Mouse (Mus musculus) kidney, adult 2 months (tissue): ENCODE data around the gene Arl3.

Experiments used
- CTCF ChIP-seq: fragments of 200-500 bp; conservative IDR thresholded peaks from 2 replicates; pipeline ENCODE4 v1.5.1; 2011; ENCODE audit warnings: low read depth, mild to moderate bottlenecking, control low read depth, low read length, moderate library complexity, mixed read lengths; ENCODE audit not compliant: insufficient read depth, insufficient read length
- POLR2A ChIP-seq: fragments of 200-500 bp; IDR thresholded peaks from one replicate; pipeline ENCODE4 v1.6.1; 2011; ENCODE audit warnings: low read depth, low read length, control low read depth

GRCm38 (mm10) chr19:46550385-46550784 lies 22.6 kb downstream of the Arl3 start:
- no peak for TF ChIP-seq CTCF
- TF ChIP-seq POLR2A: no peak
